In the genomic region with DNA sequence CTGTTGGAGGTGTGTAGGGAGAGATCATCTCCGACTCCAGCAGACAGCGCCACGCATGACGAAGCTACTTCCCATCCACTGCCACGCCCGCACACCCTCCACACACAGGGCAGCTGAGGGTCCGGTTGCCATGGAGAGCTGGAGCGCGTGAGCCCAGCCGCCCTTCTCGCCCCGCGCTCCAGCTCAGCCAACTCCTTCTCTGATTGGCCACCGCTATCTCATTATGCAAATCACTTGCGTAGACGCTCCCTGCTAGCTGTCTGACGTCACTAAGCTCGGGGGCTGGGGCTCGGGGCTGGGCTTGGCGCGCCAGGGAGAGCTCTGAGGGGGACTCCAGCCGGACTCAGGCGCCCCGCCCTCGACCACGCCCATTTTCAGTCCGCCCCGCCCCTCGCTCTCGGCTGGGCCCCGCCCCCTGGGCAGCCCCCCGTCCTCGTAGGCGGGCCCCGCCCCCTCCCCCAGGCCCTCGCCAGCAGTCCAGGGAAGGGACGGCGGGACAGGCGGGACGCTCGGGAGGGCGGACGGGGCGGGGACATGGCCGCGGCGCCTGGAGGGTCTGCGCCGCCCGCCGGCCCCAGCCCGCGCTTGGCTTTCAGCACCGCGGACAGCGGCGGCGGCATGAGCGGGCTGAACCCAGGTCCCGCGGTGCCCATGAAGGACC, we compare ENCODE assay signal across 8 mouse cellular contexts. TPM values are rescaled to one million over a fixed set of nuclear protein-coding genes. Genes with fewer than 3 reads are reported as not detected.
DNase-seq lines count a peak whose midpoint lies in the region; ATAC-seq and TF ChIP-seq lines count a peak whose summit lies in the region.

A gene (plus strand): TSS at position 74 of the 661 bp plus-strand sequence.

- H3K4me3 ChIP-seq in heart, embryonic 11.5 days (ENCODE audit: low read depth, low read length) = peak within 1 kb of the TSS; percentile 41
- peak within 1 kb of the TSS; percentile 48 for H3K4me3 ChIP-seq in kidney, embryonic 15.5 days (replicated peaks)
- peak within 1 kb of the TSS; percentile 35; the same call in 1 of the 2 replicates for H3K4me3 ChIP-seq in liver, adult 2 months (ENCODE audit: insufficient read depth, low read depth, low read length)

- TF ChIP-seq POLR2A in brain, embryonic 14.5 days (IDR thresholded peaks at IDR 0.05; ENCODE audit: borderline replicate concordance, extremely low read depth, insufficient read depth, insufficient read length, poor library complexity, severe bottlenecking) = 0 out of 2 replicates have a peak, but pooled peaks have one; percentile 23
- no peak for TF ChIP-seq POLR2A in liver, adult 2 months (IDR thresholded peaks at IDR 0.05; ENCODE audit: extremely low read depth, insufficient read depth, low read length)

- H3K4me1 ChIP-seq in heart, embryonic 11.5 days (ENCODE audit: control insufficient read depth, insufficient read depth, low read length) = peaks cover 5% of the 10 kb centered on the region
- peaks cover 12% of the 10 kb centered on the region for H3K4me1 ChIP-seq in kidney, embryonic 15.5 days
- no peaks in the 10 kb centered on the region; the same call in 1 of the 2 replicates for H3K4me1 ChIP-seq in liver, adult 2 months (ENCODE audit: control insufficient read depth, insufficient read depth, low read length)

- H3K36me3 ChIP-seq in heart, embryonic 11.5 days (ENCODE audit: control insufficient read depth, insufficient read depth, low read length) = no peaks in the 10 kb centered on the region
- H3K36me3 ChIP-seq in kidney, embryonic 15.5 days = no peaks in the 10 kb centered on the region
- no peaks in the 10 kb centered on the region for H3K36me3 ChIP-seq in liver, adult 2 months (ENCODE audit: control insufficient read depth, insufficient read depth, low read length)

- DNase-seq in CD4-positive helper T cell, adult 2 months (ENCODE audit: low read depth, low spot score) = peak; percentile 76
- peak; percentile 100 for DNase-seq in brain, embryonic 14.5 days (ENCODE audit: low read depth)
- DNase-seq in liver, adult 2 months (ENCODE audit: extremely low read depth, low read depth, low spot score) = peak; percentile 21
- DNase-seq in spleen, postnatal 36 days (ENCODE audit: low spot score in 2 of 2) = peak; percentile 41 to 45

- no peak within 1 kb of the TSS for H3K9ac ChIP-seq in heart, embryonic 11.5 days (ENCODE audit: low read depth, low read length)
- H3K9ac ChIP-seq in kidney, embryonic 15.5 days = no peak within 1 kb of the TSS
- H3K9ac ChIP-seq in liver, adult 2 months (ENCODE audit: low read depth, low read length) = no peak within 1 kb of the TSS

- WGBS in heart, embryonic 11.5 days (ENCODE audit: insufficient replicate concordance) = under 1% methylated on average over 47 of the region's 61 CpGs
- WGBS in kidney, embryonic 15.5 days = under 1% methylated on average over 54 of the region's 61 CpGs
- WGBS in liver, adult 2 months = 3% methylated on average over 58 of the region's 61 CpGs

- peaks cover 22% of the 10 kb centered on the region for H3K27me3 ChIP-seq in heart, embryonic 11.5 days (ENCODE audit: control insufficient read depth, insufficient read depth, low read length)
- peaks cover 60% of the 10 kb centered on the region for H3K27me3 ChIP-seq in kidney, embryonic 15.5 days
- H3K27me3 ChIP-seq in liver, adult 2 months (ENCODE audit: control insufficient read depth, insufficient read depth, low read length) = peaks cover 26% of the 10 kb centered on the region

- H3K79me2 ChIP-seq in liver, adult 2 months (ENCODE audit: control insufficient read depth, insufficient read depth, low read length) = no peaks in the 10 kb centered on the region

- H3K4me2 ChIP-seq in heart, embryonic 11.5 days = peak within 1 kb of the TSS; percentile 73
- peak within 1 kb of the TSS; percentile 85 for H3K4me2 ChIP-seq in kidney, embryonic 15.5 days

- H3K27ac ChIP-seq in heart, embryonic 11.5 days (ENCODE audit: low read depth, low read length) = no peak within 1 kb of the TSS
- H3K27ac ChIP-seq in kidney, embryonic 15.5 days = no peak within 1 kb of the TSS
- H3K27ac ChIP-seq in liver, adult 2 months (replicated peaks; ENCODE audit: insufficient read depth, low read depth, low read length) = no peak within 1 kb of the TSS

- ATAC-seq in erythroblast, adult 5-6 weeks (replicated peaks; ENCODE audit: low FRiP score, poor library complexity, severe bottlenecking) = peak; percentile 78
- peak; percentile 96 for ATAC-seq in heart, embryonic 11.5 days (replicated peaks; ENCODE audit: insufficient number of reproducible peaks, low FRiP score, low TSS enrichment)
- ATAC-seq in kidney, embryonic 15.5 days (replicated peaks; ENCODE audit: low FRiP score) = peak; percentile 98
- ATAC-seq in monocyte, adult 5-6 weeks (replicated peaks; ENCODE audit: insufficient number of reproducible peaks, low FRiP score, low TSS enrichment, poor library complexity, severe bottlenecking) = peak; percentile 58; the same call in 1 of the 2 replicates

- TF ChIP-seq CTCF in brain, embryonic 14.5 days (IDR thresholded peaks at IDR 0.05; ENCODE audit: borderline replicate concordance, extremely low read depth, insufficient read depth, insufficient read length) = no peak
- no peak for TF ChIP-seq CTCF in liver, adult 2 months (IDR thresholded peaks at IDR 0.05; ENCODE audit: low read depth, low read length)

- no peaks in the 10 kb centered on the region for H3K9me3 ChIP-seq in heart, embryonic 11.5 days (replicated peaks; ENCODE audit: control insufficient read depth, low read length)
- H3K9me3 ChIP-seq in kidney, embryonic 15.5 days (replicated peaks) = no peaks in the 10 kb centered on the region

RNA-seq across cellular contexts. Expression of the gene that starts here (rescaled TPM):
- 21.3 and 28.3 TPM in 2 replicates for polyA plus RNA-seq in brain, embryonic 14.5 days (2012; rRNA removed)
- total RNA-seq in erythroblast, adult 5-6 weeks (2015; ENCODE audit: low replicate concordance) = not detected in 2 replicates
- total RNA-seq in erythroblast, adult 5-6 weeks (2017; ENCODE audit: low replicate concordance) = not detected in 2 replicates
- 0.07 and 0.23 TPM in 2 replicates for polyA plus RNA-seq in heart, embryonic 11.5 days (2014; fragmentation: Nextera tagmentation; extraction: Ambion mirVana)
- polyA plus RNA-seq in kidney, embryonic 15.5 days (2015; fragmentation: Nextera tagmentation; extraction: Ambion mirVana) = 0.69 and 2.5 TPM in 2 replicates
- not detected in 2 replicates for total RNA-seq in liver, adult 2 months (2014; rRNA removed)
- polyA plus RNA-seq in liver, adult 2 months (2012; rRNA removed) = not detected in 2 replicates
- total RNA-seq in monocyte, adult 5-6 weeks (2017) = not detected in 3 replicates

Comparison
In these comparisons a context has a peak if more than half of its experiments do, and no peak if none do; other contexts are left out.
1. Peak in ATAC-seq in erythroblast, adult 5-6 weeks; RNA of the gene not detected or under 1 TPM.
2. Peak in ATAC-seq, H3K4me3 ChIP-seq and H3K4me2 ChIP-seq in heart, embryonic 11.5 days; RNA of the gene not detected or under 1 TPM.
3. Peak in DNase-seq and H3K4me3 ChIP-seq in liver, adult 2 months; RNA of the gene not detected or under 1 TPM.
4. Peak in ATAC-seq in monocyte, adult 5-6 weeks; RNA of the gene not detected or under 1 TPM.
5. DNase-seq: peak in every context shown above with its lines; median percentile 100 in brain, embryonic 14.5 days; 76 in CD4-positive helper T cell, adult 2 months; 43 in spleen, postnatal 36 days; 21 in liver, adult 2 months.